Mouse (Mus musculus): ENCODE measurements around the gene Lgr5.

The Lgr5 gene

DNA sequence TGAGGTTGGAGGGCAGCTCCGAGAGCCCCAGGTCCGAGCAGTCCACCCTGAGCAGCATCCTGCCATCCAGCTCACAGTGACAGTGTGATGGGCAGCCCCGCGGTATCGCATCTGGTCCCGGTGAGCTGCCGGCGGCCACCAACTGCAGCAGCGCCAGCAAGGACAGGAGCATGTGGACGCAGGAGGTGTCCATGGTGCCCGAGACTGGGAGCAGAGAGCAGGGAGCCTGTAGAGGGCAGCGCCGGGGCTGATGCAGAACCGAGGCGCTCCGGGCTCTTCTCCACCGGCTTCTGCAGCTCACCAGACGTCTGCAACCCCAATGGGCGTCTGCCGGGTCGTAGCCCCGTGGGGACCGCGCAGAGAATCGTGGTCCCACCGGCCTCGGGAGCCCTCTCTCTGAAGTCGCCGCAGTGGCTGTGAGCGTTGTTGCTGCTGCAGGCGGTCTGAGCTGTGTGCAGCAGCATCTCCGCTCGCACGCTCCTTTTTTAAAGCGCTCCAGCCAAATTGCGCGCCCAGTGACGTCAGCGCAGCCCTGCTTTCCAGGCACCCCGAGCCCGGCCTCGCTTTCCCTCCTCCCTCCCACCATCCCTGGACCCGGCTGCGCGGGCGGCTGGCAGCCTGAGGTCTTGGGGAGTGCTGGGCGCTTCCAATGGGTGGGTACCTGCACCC lies at the start of gene Lgr5:
Gene Lgr5 (minus strand): TSS at position 480 of the 669 bp plus-strand sequence.
- DNase-seq (ENCODE audit: low read depth, low spot score), result no peak

- DNase-seq (ENCODE audit: low read depth, low spot score), result no peak
These were observed 39.1 kb upstream of the Lgr5 start for GRCm38 (mm10) chr10:115626678-115627077.

DNA sequence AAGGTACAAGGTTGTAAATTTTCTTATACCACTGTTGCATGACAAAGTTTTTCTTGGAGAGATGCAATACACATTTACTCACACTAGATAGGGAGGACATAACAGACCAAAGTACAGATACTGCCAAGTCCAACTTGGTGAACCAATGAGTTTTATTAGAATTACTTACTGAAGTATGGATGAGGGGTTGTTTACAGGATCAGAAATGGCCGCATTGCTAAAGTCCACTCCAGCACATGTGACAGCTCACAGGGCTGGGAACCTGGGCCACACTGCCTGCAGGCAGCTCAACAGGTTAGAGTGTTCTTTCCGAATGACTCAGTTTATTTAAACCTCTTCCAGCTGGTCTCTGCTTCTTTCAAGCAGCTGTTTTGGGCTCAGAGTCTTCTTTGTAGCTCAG lies 37.4 kb upstream of the Lgr5 start:
- no peak for DNase-seq (ENCODE audit: low read depth, low spot score)

DNA sequence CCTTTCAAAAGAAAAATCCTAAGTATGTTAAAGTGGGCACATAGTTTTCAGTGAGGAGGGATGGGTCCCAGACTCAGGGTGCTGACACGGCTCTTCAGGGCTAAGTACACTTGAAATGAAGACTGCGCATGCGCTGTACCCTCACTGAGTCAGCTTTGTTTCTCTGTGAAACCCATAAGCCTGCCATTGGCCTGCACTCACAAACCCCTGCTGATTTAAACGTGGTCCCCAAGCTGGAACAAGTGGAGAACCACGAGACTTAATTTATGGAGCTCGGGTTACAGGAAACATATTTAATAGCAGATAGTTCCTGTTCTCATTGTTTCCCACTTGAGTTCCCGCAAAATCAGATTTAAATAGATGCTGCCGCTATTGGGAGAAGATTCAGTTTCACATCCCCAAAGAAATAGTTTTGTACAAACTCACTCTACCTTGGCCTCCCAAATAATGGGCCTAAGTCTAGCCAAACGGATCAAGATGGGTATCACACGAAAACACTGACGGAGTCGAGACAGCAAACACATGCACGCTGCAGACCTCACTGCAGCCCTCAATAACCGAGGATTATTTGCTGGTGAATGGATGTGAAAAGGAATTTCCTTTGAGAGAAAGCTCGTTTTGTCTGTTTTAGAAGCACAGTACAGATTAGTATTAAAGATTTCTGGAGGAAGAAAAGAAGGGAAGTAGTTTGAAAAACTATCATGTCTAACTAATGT lies 36.5 kb upstream of the Lgr5 start:
- no peak for DNase-seq (ENCODE audit: low read depth, low spot score)

DNA sequence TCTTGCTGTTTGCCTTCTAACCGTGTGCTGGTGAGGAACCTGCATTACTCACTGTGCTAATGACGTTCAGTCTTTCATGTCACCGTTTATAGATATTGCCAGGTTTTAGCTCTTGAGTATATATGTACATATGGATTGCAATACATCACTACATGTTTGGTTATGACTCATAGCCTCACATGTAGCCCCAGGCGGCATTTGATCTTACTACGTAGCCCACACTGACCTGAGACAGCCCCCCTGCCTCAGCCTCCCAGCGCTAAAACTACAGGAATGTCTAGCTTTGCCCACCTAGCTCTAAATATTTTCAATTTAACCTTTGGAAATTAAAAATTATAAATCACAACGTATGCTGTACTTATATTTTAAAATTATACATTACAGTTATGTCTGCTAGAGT lies 35.9 kb upstream of the Lgr5 start:
- no peak for DNase-seq (ENCODE audit: low read depth, low spot score)

- no peak for DNase-seq (ENCODE audit: low read depth, low spot score)
These were observed 30.8 kb upstream of the Lgr5 start for GRCm38 (mm10) chr10:115618288-115618856.

- no peak for DNase-seq (ENCODE audit: low read depth, low spot score)
These were observed 30.1 kb upstream of the Lgr5 start for GRCm38 (mm10) chr10:115617456-115618287.

DNA sequence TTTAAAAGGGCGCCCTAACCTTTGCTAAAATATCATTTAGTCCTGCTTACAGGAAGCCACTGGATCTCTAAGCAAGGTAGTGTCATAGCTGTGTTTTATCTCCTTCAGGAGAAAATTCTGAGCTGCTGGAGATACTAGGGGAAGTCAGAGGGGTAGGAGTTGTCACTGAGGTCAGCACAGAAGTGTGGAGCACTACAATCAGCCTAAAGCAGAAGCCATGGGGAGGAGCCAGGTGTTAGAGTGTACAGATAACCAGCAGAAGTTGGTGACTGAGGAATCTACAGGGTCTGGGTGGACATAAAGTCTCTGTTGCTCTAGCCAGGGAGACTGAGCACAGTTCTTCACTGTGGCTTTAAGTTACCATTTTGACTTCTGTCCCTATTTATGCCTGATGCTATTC lies 8.2 kb upstream of the Lgr5 start:
- DNase-seq (ENCODE audit: low read depth, low spot score), result no peak

DNA sequence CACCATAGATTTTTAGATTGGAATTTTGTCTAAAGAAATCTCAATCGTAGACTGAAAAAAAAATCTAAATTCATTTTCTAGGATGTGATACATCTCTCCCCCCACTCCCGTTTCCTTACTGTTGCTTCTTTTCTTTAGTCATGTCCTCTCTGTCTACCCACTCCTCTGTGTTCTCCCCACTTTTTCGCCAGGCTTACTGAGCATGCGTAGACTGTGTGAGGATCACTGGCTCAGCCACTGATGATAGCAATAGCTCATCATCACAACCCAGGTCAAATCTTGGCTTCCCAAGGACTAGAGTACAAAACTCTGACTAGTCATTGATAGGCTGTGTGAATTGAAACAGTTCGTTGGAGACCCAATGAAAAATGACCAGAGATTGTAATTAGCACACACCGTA lies 6.1 kb upstream of the Lgr5 start:
- DNase-seq (ENCODE audit: low read depth, low spot score), result no peak

DNA sequence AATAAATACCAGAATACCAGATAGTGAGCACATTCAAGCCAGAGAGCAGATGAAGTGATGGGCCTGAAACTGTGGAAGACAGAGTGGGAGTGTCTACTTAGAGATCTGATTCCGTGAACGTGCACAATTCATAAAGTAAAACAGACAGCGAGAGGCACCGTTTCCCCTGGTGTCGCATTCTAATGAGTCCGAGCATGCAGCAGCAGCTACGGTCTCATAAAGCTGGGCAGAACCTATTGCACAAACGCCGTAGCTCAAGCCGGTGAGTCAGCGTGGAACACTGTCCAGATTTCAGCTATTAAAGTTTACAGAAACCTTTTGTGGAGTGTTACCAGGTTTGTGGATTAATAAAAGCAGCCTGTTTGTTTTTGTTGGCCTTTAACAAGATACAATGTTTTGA lies 5.6 kb upstream of the Lgr5 start:
- no peak for DNase-seq (ENCODE audit: low read depth, low spot score)

- DNase-seq (ENCODE audit: low read depth, low spot score), result no peak
These were observed 399 bp upstream of the Lgr5 start for GRCm38 (mm10) chr10:115587979-115588378.

DNA sequence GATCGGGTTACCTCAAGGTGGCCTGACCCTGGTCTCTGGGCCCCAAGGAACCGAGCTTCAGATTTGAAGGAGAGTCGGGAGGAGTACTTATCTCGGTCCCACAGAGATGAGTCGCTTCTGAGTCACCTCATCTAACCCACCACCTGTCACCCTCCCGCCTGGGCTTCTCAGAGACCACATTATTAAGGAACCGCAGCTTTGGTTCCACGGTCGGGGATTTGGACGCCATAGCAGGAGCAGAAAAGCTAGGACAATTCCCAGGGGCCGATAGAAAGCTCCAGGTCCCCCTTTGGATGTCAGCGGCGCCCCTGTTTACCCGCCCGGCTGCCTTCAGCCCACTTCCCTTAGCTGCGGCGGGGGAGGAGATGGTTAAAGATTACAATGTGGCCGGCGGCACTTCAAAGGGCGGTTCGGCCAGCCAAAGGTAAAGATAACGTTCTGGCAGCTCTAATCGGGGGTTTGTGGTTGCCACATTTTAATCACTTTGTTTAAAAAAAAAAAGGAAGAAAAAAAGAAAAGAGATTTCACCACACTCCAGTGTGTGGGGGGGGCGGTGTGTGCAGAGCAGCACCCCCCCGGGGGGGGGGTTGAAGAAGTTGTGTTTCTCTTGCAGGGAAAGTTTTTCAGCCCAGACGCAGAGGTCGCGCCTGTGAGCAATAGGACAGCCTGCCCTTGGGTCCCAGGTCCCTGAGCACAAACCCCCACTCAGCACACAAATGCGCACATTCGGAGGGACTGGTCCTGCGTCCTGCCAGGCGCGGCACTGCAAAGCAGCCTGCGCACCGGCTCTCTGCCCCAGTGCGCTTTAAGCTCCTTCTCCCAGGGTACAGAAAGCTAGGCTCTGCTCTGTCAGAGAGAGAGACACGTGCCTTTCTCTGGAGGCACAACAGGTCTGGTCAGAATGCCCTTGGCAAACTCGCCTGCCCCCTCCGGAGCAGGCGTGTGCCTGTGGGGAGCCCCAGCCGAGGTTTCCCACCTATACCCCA lies 1.0 kb downstream of the Lgr5 start:
- DNase-seq (ENCODE audit: low read depth, low spot score), result no peak

- no peak for DNase-seq (ENCODE audit: low read depth, low spot score)
These were observed 1.9 kb downstream of the Lgr5 start for GRCm38 (mm10) chr10:115585491-115586245.

DNA sequence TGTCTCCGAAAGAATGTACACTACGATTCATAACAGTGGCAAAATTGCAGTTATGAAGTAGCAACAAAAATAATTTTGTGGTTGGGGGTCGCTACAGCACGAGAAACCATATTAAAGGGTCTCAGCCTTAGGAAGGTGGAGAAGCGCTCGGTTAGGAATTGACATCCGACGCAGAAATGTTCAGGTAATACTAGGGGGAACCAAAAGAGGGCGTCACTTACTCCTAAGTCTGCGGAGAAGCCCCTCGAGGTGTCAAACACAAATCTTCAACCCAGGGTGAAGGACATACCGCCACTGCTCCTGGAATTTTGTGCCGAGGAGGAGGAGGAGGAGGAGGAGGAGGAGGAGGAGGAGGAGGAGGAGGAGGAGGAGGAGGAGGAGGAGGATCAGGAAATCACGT lies 2.9 kb downstream of the Lgr5 start:
- DNase-seq (ENCODE audit: low read depth, low spot score), result no peak

DNA sequence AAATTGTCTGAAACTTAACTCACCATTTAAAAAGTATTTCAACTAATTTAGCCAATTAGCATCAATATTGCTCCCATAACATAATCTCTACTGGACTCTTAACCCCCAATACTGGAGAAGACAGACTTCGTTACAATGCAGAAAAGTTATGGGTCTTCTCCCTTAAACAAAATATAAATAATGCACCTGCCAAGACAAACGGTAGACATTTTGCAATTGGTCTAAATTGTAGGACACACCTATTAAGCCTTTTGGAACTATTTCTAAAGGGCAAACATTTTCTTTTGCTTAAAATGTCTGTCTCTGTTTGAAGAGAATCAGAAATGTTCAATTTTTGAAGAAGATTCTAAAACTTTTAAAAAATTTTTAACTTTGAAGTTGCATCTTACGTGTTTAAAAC lies 4.5 kb downstream of the Lgr5 start:
- no peak for DNase-seq (ENCODE audit: low read depth, low spot score)

DNA sequence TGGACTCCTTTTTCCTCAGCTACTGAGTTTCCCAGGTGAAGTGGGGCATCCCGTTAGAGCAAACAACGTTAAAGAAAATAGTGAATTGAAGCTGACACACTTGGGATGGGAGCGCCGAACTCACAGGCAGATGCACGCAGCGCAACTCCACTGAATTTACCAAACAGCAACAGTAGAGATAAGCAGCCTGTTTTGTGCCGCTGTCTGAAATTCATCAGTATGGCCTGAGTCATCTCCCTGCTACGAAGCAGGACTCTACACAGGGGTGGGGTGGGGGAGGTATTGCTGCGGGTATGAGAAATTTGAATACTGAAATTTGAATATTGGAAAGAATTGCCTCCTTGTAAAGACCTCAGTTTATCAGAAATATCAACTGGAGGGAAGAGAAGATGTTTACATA lies 5.6 kb downstream of the Lgr5 start:
- DNase-seq (ENCODE audit: low read depth, low spot score), result no peak

DNA sequence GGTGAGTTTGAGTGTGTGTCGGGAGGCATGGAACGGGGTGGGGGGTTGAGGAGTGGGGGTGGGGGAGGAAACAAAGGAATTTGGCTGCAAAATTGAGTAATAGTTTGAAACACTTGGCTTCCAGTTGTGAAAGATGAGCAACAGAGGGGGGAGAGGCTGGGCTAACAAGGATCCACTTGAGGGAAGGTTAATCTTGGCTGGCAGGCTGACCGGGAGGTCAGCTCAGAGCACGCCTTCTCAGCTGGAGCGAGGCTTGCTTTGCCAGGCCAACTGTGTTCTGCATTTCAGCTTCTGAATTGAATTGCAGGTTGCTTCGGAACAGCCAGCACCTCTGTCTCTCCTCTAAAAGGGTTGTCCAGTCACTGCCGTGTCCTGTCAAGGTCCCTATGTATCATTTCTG lies 8.1 kb downstream of the Lgr5 start:
- DNase-seq (ENCODE audit: low read depth, low spot score), result no peak

DNA sequence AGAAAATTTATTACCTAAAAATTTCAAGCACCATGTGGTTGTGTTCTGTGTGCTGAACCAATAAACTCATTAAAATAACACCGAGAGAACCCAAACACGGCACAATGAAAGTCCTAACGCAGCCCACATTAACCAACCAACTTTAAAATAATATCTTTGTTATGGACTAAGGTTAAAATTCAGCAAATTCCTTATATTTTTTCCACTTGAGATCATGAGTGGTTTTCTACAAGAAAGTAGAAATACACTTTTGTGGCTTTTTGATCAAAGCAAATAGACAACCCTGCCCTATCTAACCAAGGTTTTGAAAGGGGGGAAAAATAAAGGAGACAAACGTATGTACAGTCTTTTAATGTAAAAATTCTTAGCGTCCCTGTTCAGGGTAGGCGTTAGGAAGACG lies 8.5 kb downstream of the Lgr5 start:
- no peak for DNase-seq (ENCODE audit: low read depth, low spot score)

DNA sequence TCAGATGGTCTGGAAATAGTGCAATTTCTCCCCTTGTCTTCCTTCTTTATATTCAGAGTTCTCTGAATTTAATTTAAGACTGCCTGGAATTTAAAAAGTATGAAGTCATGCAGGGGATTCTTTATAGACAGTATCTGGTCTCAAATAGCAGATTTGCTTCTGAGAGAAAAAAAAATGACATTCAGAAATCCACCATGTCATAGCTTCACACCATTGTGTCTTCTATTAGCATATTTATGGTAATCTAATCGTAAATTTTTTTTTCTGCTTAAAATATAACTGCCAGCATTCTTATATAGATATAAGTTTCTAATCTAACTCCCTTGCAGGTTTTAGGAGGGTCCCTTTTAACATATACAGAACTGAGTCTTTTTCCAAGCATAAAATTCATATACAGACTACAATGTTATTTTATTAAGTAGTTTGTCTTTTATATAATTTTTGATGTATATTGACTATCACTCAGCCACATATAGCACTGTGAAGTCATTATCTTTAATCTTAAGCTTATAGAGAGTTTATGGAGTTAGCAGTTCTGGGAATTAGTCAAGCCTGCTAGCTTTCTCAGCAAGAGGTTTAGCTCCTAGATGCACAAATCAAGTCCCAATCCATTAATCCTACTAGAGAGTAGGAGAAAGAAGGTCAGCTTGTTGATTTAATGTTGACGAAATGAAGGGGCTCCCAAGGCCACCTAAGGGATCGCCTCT lies 15.7 kb downstream of the Lgr5 start:
- DNase-seq (ENCODE audit: low read depth, low spot score), result no peak

- DNase-seq (ENCODE audit: low read depth, low spot score), result no peak
These were observed 16.3 kb downstream of the Lgr5 start for GRCm38 (mm10) chr10:115571317-115571716.
